Mouse (Mus musculus) heart, embryonic 16.5 days (tissue): ENCODE data around the gene Pabpc1l. TPM values are rescaled to one million over a fixed set of nuclear protein-coding genes. Genes with fewer than 3 reads are reported as not detected.

ENCODE experiments used
- ATAC-seq: fragments of 200-750 bp; cut with Nextera tagmentation; replicated peaks from 2 replicates; pipeline ENCODE4 v1.8.0; 2017; ENCODE audit warnings: moderate number of reproducible peaks; ENCODE audit not compliant: insufficient read depth, low FRiP score; ENCODE audit errors: extremely low read depth
- H3K27ac ChIP-seq: fragments of 300-500 bp; sonication (generic); 2 replicates; pipeline ENCODE4 v1.5.1; 2014; ENCODE audit warnings: mild to moderate bottlenecking, low read length, control low read depth, moderate library complexity
- H3K27me3 ChIP-seq: fragments of 300-500 bp; sonication (generic); 2 replicates; pipeline ENCODE4 v1.6.1; 2014; ENCODE audit warnings: low read length, mixed read lengths; ENCODE audit not compliant: control insufficient read depth, insufficient read depth
- H3K36me3 ChIP-seq: fragments of 300-500 bp; sonication (generic); 2 replicates; pipeline ENCODE4 v1.6.1; 2014; ENCODE audit not compliant: control insufficient read depth, insufficient read depth
- H3K4me1 ChIP-seq: fragments of 300-500 bp; sonication (generic); 2 replicates; pipeline ENCODE4 v1.6.1; 2014; ENCODE audit warnings: low read length, mixed read lengths; ENCODE audit not compliant: control insufficient read depth, insufficient read depth
- H3K4me2 ChIP-seq: fragments of 300-500 bp; sonication (generic); 2 replicates; pipeline ENCODE4 v1.6.1; 2014; ENCODE audit warnings: low read depth, mild to moderate bottlenecking, control low read depth, low read length
- H3K4me3 ChIP-seq: fragments of 300-500 bp; sonication (generic); 2 replicates; pipeline ENCODE4 v1.5.1; 2014; ENCODE audit warnings: mild to moderate bottlenecking, control low read depth, low read length
- H3K9ac ChIP-seq: fragments of 300-500 bp; sonication (generic); 2 replicates; pipeline ENCODE4 v1.6.1; 2014; ENCODE audit warnings: low read length, control low read depth
- H3K9me3 ChIP-seq: fragments of 300-500 bp; sonication (generic); replicated peaks from 2 replicates; pipeline ENCODE4 v1.6.1; 2016; ENCODE audit warnings: low read length; ENCODE audit not compliant: control insufficient read depth
- WGBS: fragments of 180-500 bp; shearing (Covaris S2); extraction: QIAGEN DNeasy Blood & Tissue Kit; methylation state at CpG from one replicate; pipeline ENCODE4 v1.1.7; 2014; 5-methylcytosine and 5-hydroxymethylcytosine counted together
- polyA plus RNA-seq: library from polyadenylated mRNA; unstranded; fragments of >200 nt; fragmentation: Nextera tagmentation; extraction: Ambion mirVana; gene quantifications from 2 replicates; pipeline ENCODE4 v1.2.1, GENCODE M21; 2015

Gene Pabpc1l
- 0.57 and 0.80 TPM in 2 replicates for polyA plus RNA-seq

DNA sequence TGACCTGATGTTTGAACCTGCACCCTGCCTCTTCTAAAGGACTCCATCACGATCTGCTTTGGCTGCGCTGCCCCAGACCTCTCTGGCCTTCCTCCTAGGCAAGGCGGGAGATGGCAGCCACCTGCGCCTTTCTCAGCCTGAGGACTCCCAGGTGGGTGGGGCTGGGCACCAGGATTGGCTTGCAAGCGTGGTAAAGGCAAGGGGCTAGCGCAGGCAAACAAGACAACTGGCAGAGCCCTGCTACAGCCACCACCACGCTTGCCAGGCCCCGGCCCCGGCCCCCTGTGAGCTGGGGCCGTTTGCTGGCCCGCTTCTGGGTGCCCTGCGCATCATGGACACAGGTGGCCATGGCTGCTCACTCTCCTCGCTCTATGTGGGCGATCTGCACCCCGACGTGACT is at the start of gene Pabpc1l:
Gene Pabpc1l (plus strand): TSS at position 301 of the 400 bp plus-strand sequence.
- Histone ChIP-seq H3K27me3 (no peaks in the 10 kb centered on the region), H3K9me3 (no peaks in the 10 kb centered on the region), H3K4me2 (no peak within 1 kb of the TSS), H3K4me3 (no peak within 1 kb of the TSS), H3K9ac (no peak within 1 kb of the TSS), H3K27ac (no peak within 1 kb of the TSS), H3K4me1 (peaks cover 6% of the 10 kb centered on the region), H3K36me3 (peaks cover under 1% of the 10 kb centered on the region; the same call in 1 of the 2 replicates)
- 83% methylated on average over 16 of the region's 16 CpGs for WGBS
- no peak for ATAC-seq

DNA sequence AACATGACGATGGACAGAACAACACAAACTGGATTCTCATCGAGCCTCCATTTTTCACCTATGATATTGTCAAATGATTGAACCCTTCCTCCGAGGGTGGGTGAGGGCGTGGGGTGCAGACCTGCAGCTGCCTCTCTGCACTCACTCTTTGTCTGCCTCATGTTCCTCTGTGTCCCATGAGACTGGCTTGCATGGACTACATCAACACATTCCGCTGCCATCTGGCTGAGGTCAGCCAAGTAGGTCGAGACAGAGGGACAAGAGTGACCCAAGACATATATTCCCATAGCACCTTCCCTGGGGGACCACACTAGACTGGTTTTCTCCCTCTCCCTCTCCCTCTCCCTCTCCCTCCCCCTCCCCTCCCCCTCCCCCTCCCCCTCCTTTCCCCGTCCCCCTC is 48.8 kb upstream of the Pabpc1l start:
- H3K4me3 ChIP-seq, result no peak overlapping the region
- ATAC-seq, result no peak
- H3K27me3 ChIP-seq, result peaks cover 3% of the 10 kb centered on the region; the same call in 1 of the 2 replicates
- no peak overlapping the region for H3K27ac ChIP-seq
- H3K4me1 ChIP-seq, result no peaks in the 10 kb centered on the region
- no peak overlapping the region for H3K9ac ChIP-seq
- H3K9me3 ChIP-seq, result no peaks in the 10 kb centered on the region
- WGBS, result 82% methylated on average over 6 of the region's 7 CpGs
- no peak overlapping the region for H3K4me2 ChIP-seq
- H3K36me3 ChIP-seq, result no peaks in the 10 kb centered on the region

- H3K9me3 ChIP-seq, result no peaks in the 10 kb centered on the region
- H3K27ac ChIP-seq, result no peak overlapping the region
- no peak for ATAC-seq
- H3K36me3 ChIP-seq, result no peaks in the 10 kb centered on the region
- no peaks in the 10 kb centered on the region for H3K4me1 ChIP-seq
- no peaks in the 10 kb centered on the region; the same call in 1 of the 2 replicates for H3K27me3 ChIP-seq
- WGBS, result 47% methylated on average over 8 of the region's 8 CpGs
- no peak overlapping the region for H3K9ac ChIP-seq
- H3K4me3 ChIP-seq, result no peak overlapping the region
- no peak overlapping the region for H3K4me2 ChIP-seq
Measured at GRCm38 (mm10) chr2:163987233-163987632, 38.0 kb upstream of the Pabpc1l start.

DNA sequence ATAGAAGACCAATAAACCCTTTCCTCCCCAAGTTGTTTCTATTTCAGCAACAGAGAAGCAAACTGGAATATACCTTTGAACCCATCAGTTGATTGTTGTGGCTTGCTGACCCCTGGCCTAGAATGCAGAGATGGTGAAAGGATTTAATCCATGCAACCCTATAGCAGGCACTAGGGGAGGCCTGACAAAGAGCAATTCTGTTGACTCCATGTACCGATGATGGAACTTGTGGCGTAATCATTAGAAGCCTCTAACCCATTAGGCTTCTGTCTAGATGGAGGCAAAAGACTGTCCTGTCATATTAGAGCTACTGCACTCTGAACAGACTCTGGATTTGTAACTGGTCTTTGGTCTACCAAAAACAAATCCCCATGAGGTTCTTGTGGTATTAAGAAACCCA is 32.4 kb upstream of the Pabpc1l start:
- no peak for ATAC-seq
- H3K4me2 ChIP-seq, result no peak overlapping the region
- H3K27ac ChIP-seq, result no peak overlapping the region
- no peaks in the 10 kb centered on the region; the same call in 1 of the 2 replicates for H3K27me3 ChIP-seq
- H3K4me3 ChIP-seq, result no peak overlapping the region
- no peak overlapping the region for H3K9ac ChIP-seq
- no peaks in the 10 kb centered on the region for H3K36me3 ChIP-seq
- H3K9me3 ChIP-seq, result no peaks in the 10 kb centered on the region
- 88% methylated on average over 2 of the region's 2 CpGs for WGBS
- H3K4me1 ChIP-seq, result peaks cover 12% of the 10 kb centered on the region

DNA sequence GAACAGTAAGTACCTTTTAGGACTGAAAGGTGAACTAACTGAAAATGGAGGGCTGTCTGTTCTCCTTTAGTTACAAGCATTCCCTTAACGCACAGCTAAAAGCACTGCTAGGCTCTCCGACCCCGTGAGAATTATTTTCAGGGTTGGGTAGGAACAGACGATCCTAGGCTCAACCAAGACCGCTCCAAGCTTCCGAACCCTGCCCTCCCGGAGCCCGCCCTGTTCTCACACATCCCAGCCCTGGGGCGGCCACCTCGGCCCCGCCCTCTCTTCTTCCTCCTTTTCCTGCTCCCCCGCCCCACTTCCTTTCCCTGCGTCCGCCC is 30.6 kb upstream of the Pabpc1l start, which contains the start of gene Ywhab:
Gene Ywhab (plus strand): TSS at position 307 of the 323 bp plus-strand sequence.
- peak within 1 kb of the TSS; percentile 98 for H3K4me3 ChIP-seq
- H3K27me3 ChIP-seq, result no peaks in the 10 kb centered on the region; the same call in 1 of the 2 replicates
- peaks cover 19% of the 10 kb centered on the region for H3K4me1 ChIP-seq
- peak within 1 kb of the TSS; percentile 98 for H3K9ac ChIP-seq
- H3K36me3 ChIP-seq, result peaks cover 3% of the 10 kb centered on the region; the same call in 1 of the 2 replicates
- H3K9me3 ChIP-seq, result no peaks in the 10 kb centered on the region
- no peak for ATAC-seq
- H3K27ac ChIP-seq, result peak within 1 kb of the TSS; percentile 97
- peak within 1 kb of the TSS; percentile 89 for H3K4me2 ChIP-seq
- WGBS, result 0% methylated on average over 11 of the region's 14 CpGs

- WGBS, result under 1% methylated on average over 77 of the region's 79 CpGs
- Histone ChIP-seq H3K27ac (peak overlapping the region; percentile 97), H3K27me3 (no peaks in the 10 kb centered on the region; the same call in 1 of the 2 replicates), H3K4me1 (peaks cover 22% of the 10 kb centered on the region), H3K4me3 (peak overlapping the region; percentile 98), H3K36me3 (peaks cover 3% of the 10 kb centered on the region; the same call in 1 of the 2 replicates), H3K9me3 (no peaks in the 10 kb centered on the region), H3K9ac (peak overlapping the region; percentile 98), H3K4me2 (peak overlapping the region; percentile 89)
- ATAC-seq, result peak; percentile 99
Measured at GRCm38 (mm10) chr2:163994977-163995862, 30.0 kb upstream of the Pabpc1l start.

DNA sequence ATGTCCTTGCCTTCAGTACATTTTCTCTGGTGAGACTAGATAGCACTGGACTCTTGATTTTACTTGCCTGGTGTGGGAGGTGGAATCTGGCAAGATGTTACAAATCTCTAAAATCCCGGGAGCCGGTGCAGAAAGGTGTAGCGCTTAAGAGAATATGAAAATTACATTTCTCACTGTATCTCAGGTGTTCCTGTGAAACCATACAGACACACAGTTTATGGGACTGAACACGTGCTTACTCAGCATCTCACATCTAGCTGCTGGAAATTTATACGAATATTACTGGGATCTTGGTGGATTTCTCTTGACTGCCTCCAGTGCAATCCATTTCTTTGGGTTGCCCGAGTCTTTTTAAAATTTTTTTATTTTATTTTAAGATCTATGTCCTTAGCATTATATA is 29.0 kb upstream of the Pabpc1l start:
- Histone ChIP-seq H3K4me1 (peaks cover 28% of the 10 kb centered on the region), H3K36me3 (peaks cover 3% of the 10 kb centered on the region; the same call in 1 of the 2 replicates)
- no peak for ATAC-seq

DNA sequence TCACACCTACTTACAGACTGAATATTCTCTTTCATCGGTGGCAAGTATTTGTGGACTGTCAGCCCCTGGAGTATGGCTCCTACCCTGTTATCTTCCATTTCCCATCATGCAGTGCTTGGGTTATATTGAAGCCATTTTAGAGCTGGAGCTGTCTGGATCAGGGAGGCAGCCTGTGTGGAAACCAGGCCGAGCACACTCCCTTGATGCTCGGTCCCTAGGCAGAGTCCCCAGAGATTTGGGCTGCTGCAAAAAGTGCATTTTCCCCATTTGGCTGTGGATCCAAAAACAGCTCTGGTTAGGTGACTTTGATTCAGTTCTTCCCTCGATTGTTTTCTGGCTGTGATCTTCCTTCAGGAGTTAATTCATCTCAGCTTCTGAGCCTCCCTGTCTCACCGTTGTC is 28.4 kb upstream of the Pabpc1l start:
- no peaks in the 10 kb centered on the region for H3K9me3 ChIP-seq
- WGBS, result 51% methylated on average over 5 of the region's 5 CpGs

More for the DNA sequence above, 29.0 kb upstream of the Pabpc1l start:
- Histone ChIP-seq H3K4me2 (peak overlapping the region; percentile 89), H3K27ac (no peak overlapping the region), H3K9ac (peak overlapping the region; percentile 98), H3K4me3 (peak overlapping the region; percentile 98), H3K27me3 (no peaks in the 10 kb centered on the region), H3K9me3 (no peaks in the 10 kb centered on the region)
- WGBS, result 68% methylated on average over 6 of the region's 6 CpGs

DNA sequence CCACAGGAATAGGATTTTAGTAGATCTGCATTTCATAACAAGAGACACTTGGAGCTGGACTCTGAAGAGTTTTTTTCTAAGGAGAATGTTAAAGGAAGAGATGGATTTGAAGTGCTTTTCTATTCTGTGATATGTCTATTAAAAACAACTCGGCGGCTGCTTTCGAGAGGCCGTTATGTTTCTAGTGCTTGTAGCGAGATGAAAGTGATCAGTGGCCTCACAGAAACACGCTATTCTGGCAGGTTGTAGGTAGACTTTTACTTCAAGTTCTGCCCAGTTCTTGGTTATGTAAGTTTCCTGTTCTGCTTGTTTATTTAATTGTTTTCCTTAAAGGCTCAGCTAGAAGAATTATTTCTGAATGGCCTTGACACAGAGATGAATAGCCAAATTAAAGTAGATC is 26.3 kb upstream of the Pabpc1l start:
- ATAC-seq, result no peak

More for the DNA sequence above, 28.4 kb upstream of the Pabpc1l start:
- H3K4me3 ChIP-seq, result peak overlapping the region; percentile 14; the same call in 1 of the 2 replicates
- peak overlapping the region; percentile 89 for H3K4me2 ChIP-seq
- H3K4me1 ChIP-seq, result peaks cover 31% of the 10 kb centered on the region
- no peaks in the 10 kb centered on the region for H3K27me3 ChIP-seq
- no peak overlapping the region for H3K27ac ChIP-seq
- no peak for ATAC-seq
- peaks cover 3% of the 10 kb centered on the region; the same call in 1 of the 2 replicates for H3K36me3 ChIP-seq
- H3K9ac ChIP-seq, result peak overlapping the region; percentile 47

More for the DNA sequence above, 26.3 kb upstream of the Pabpc1l start:
- H3K4me2 ChIP-seq, result no peak overlapping the region
- no peak overlapping the region for H3K9ac ChIP-seq
- peaks cover 37% of the 10 kb centered on the region for H3K4me1 ChIP-seq
- H3K27me3 ChIP-seq, result no peaks in the 10 kb centered on the region
- H3K9me3 ChIP-seq, result no peaks in the 10 kb centered on the region
- peaks cover 3% of the 10 kb centered on the region; the same call in 1 of the 2 replicates for H3K36me3 ChIP-seq
- no peak overlapping the region for H3K27ac ChIP-seq
- WGBS, result 68% methylated on average over 6 of the region's 6 CpGs
- no peak overlapping the region for H3K4me3 ChIP-seq
